Mouse (Mus musculus): ENCODE data around the gene 5730455P16Rik. TPM values are rescaled to one million over a fixed set of nuclear protein-coding genes. Genes with fewer than 3 reads are reported as not detected.

Gene 5730455P16Rik
- 1 to 10 TPM; 7.0 to 9.2 TPM for total RNA-seq (2023)

GRCm38 (mm10) chr11:80377712-80378451, at the start of gene 5730455P16Rik:
Gene 5730455P16Rik, minus strand, starts transcription at chr11:80378034.

GRCm38 (mm10) chr11:80383019-80383625, 5.3 kb upstream of the 5730455P16Rik start, which contains the start of gene Zfp207:
Gene Zfp207, plus strand, starts transcription at chr11:80383279.

Other genes with a start within 250 kb of the 5730455P16Rik start
- gene Tefm, start 235.9 kb downstream of the 5730455P16Rik start, total RNA-seq (2023), result 1 to 10 TPM; 3.3 to 3.9 TPM
- gene Adap2, start 223.9 kb downstream of the 5730455P16Rik start, total RNA-seq (2023), result 1 to 10 TPM; 4.4 to 4.6 TPM
- 1 to 10 TPM; 6.3 to 6.9 TPM for gene Rnf135, start 194.2 kb downstream of the 5730455P16Rik start, total RNA-seq (2023)
- 10 to 100 TPM; 17.3 to 23.0 TPM for gene Rhot1, start 169.0 kb downstream of the 5730455P16Rik start, total RNA-seq (2023)
- gene Rhbdl3, start 77.1 kb downstream of the 5730455P16Rik start, total RNA-seq (2023), result under 1 TPM in 1 of 2 experiments, not detected in 1; 0.18 TPM
- 100 to 1,000 TPM; 124 to 129 TPM for gene Zfp207, start 5.2 kb upstream of the 5730455P16Rik start, total RNA-seq (2023)
- gene Psmd11, start 50.6 kb upstream of the 5730455P16Rik start, total RNA-seq (2023), result 10 to 100 TPM; 65.7 to 67.6 TPM
- 10 to 100 TPM; 18.1 to 18.3 TPM for gene Cdk5r1, start 99.0 kb upstream of the 5730455P16Rik start, total RNA-seq (2023)

Measured in neutrophil, adult 83 days (primary cell).